Mouse (Mus musculus) adrenal gland, adult 18-20 months (tissue): Measurements from ENCODE around the gene Cyp8b1. TPM values are rescaled to one million over a fixed set of nuclear protein-coding genes. Genes with fewer than 3 reads are reported as not detected.
A peak's percentile ranks its signal among the peaks of the same experiment; 100 is the strongest.

ENCODE experiments used
- DNase-seq, 2 experiments: peaks; one replicate each; pipeline ENCODE4 v3.0.0; 2021 to 2022; ENCODE audit warnings: low spot score in 2 of 2
- long read RNA-seq, 2 experiments: library from polyadenylated mRNA; stranded (forward); transcript quantifications; one replicate each; pipeline ENCODE4 v2.0.0; 2021
- total RNA-seq, 2 experiments: library from RNA; stranded (reverse); gene quantifications; 1 replicate in 1 of 2; 2 replicates in 1 of 2; pipeline ENCODE4 v1.2.3; 2021

Cyp8b1 gene
- total RNA-seq: under 1 TPM; 0.61 to 0.70 TPM
- long read RNA-seq, experiment 1, partial matches to known transcripts: 0 of 1 reads
- long read RNA-seq, experiment 1, other reads (novel, unspliced or antisense): 0 of 1 reads
- long read RNA-seq, experiment 2: 0 reads

GRCm38 (mm10) chr9:121916102-121916501 lies at the start of gene Cyp8b1:
TSS of gene Cyp8b1 (minus strand) at chr9:121916305.
- peak in 1 of 2 experiments; percentile 51 for DNase-seq

- no peak for DNase-seq
These were observed 48.8 kb upstream of the Cyp8b1 start for GRCm38 (mm10) chr9:121964941-121965340.

- no peak for DNase-seq
These were observed 44.0 kb upstream of the Cyp8b1 start for GRCm38 (mm10) chr9:121959966-121960635.

- no peak for DNase-seq
These were observed 36.5 kb upstream of the Cyp8b1 start for GRCm38 (mm10) chr9:121952596-121952995.

GRCm38 (mm10) chr9:121951114-121951423 lies 35.0 kb upstream of the Cyp8b1 start:
- no peak for DNase-seq

GRCm38 (mm10) chr9:121950418-121951113 lies 34.5 kb upstream of the Cyp8b1 start, which contains the start of gene Fam198a:
TSS of gene Fam198a (plus strand) at chr9:121950988.
- DNase-seq: peak; percentile 84 to 85

GRCm38 (mm10) chr9:121948431-121948830 lies 32.3 kb upstream of the Cyp8b1 start:
- no peak for DNase-seq

GRCm38 (mm10) chr9:121947784-121948183 lies 31.7 kb upstream of the Cyp8b1 start:
- peak; percentile 60 to 63 for DNase-seq

- no peak for DNase-seq
These were observed 27.5 kb upstream of the Cyp8b1 start for GRCm38 (mm10) chr9:121943628-121944027.

GRCm38 (mm10) chr9:121943005-121943404 lies 26.9 kb upstream of the Cyp8b1 start:
- peak in 1 of 2 experiments; percentile 11 for DNase-seq

GRCm38 (mm10) chr9:121937944-121938355 lies 21.8 kb upstream of the Cyp8b1 start:
- DNase-seq: peak in 1 of 2 experiments; percentile 21

- DNase-seq: peak in 1 of 2 experiments; percentile 15
These were observed 21.4 kb upstream of the Cyp8b1 start for GRCm38 (mm10) chr9:121937451-121937864.

- no peak for DNase-seq
These were observed 20.8 kb upstream of the Cyp8b1 start for GRCm38 (mm10) chr9:121936952-121937351.

- DNase-seq: peak in 1 of 2 experiments; percentile 9
These were observed 18.8 kb upstream of the Cyp8b1 start for GRCm38 (mm10) chr9:121934856-121935255.

- DNase-seq: peak in 1 of 2 experiments; percentile 68
These were observed 12.4 kb upstream of the Cyp8b1 start for GRCm38 (mm10) chr9:121928498-121928897.

GRCm38 (mm10) chr9:121927721-121928120 lies 11.6 kb upstream of the Cyp8b1 start:
- peak in 1 of 2 experiments; percentile 16 for DNase-seq

GRCm38 (mm10) chr9:121926634-121927405 lies 10.7 kb upstream of the Cyp8b1 start:
- peak in 1 of 2 experiments; percentile 19 for DNase-seq

- no peak for DNase-seq
These were observed 9.9 kb upstream of the Cyp8b1 start for GRCm38 (mm10) chr9:121925959-121926358.

GRCm38 (mm10) chr9:121924901-121925560 lies 8.9 kb upstream of the Cyp8b1 start:
- peak in 1 of 2 experiments; percentile 19 for DNase-seq

- DNase-seq: peak in 1 of 2 experiments; percentile 11
These were observed 7.8 kb upstream of the Cyp8b1 start for GRCm38 (mm10) chr9:121923906-121924305.

- DNase-seq: peak in 1 of 2 experiments; percentile 16
These were observed 7.3 kb upstream of the Cyp8b1 start for GRCm38 (mm10) chr9:121923443-121923842.
